Mouse (Mus musculus) activated CD4-positive, CD25-positive, alpha-beta regulatory T cell (primary cell): ENCODE results near the gene Dctn2. TPM values are rescaled to one million over a fixed set of nuclear protein-coding genes. Genes with fewer than 3 reads are reported as not detected.

Source experiments
- polyA plus RNA-seq, 2 experiments: library from polyadenylated mRNA; unstranded; fragments of 100-300 nt; shearing (Covaris generic); gene quantifications; one replicate each; pipeline ENCODE4 v1.2.1; 2017

Gene Dctn2
- polyA plus RNA-seq: 100 to 1,000 TPM; 105 to 114 TPM

GRCm38 (mm10) chr10:127266112-127267091 is at the start of gene Dctn2:
Gene Dctn2, plus strand, starts transcription at chr10:127266368.

GRCm38 (mm10) chr10:127262548-127263398 is 3.4 kb upstream of the Dctn2 start, which contains the start of gene Kif5a:
Gene Kif5a, minus strand, starts transcription at chr10:127263348.

GRCm38 (mm10) chr10:127288800-127289572 is 22.8 kb downstream of the Dctn2 start, which contains the start of gene Mbd6:
Gene Mbd6, minus strand, starts transcription at chr10:127289018.

GRCm38 (mm10) chr10:127311476-127312355 is 45.5 kb downstream of the Dctn2 start, which contains the start of gene Mars:
Gene Mars, minus strand, starts transcription at chr10:127311786.

GRCm38 (mm10) chr10:127321621-127322020 is 55.5 kb downstream of the Dctn2 start, which contains the start of gene Arhgap9:
Gene Arhgap9, plus strand, starts transcription at chr10:127321964.

Other genes with a start within 250 kb of the Dctn2 start
- 10 to 100 TPM; 48.9 to 53.1 TPM for gene Tsfm, start 235.5 kb upstream of the Dctn2 start, polyA plus RNA-seq
- 10 to 100 TPM; 13.3 to 24.3 TPM for gene Mettl1, start 225.0 kb upstream of the Dctn2 start, polyA plus RNA-seq
- gene Eef1akmt3, start 224.9 kb upstream of the Dctn2 start, polyA plus RNA-seq: under 1 TPM in 1 of 2 experiments, not detected in 1; 0.17 TPM
- not detected for gene Cyp27b1, start 218.1 kb upstream of the Dctn2 start, polyA plus RNA-seq
- gene March9, start 206.2 kb upstream of the Dctn2 start, polyA plus RNA-seq: 1 to 10 TPM; 1.2 to 2.0 TPM
- gene Cdk4, start 202.8 kb upstream of the Dctn2 start, polyA plus RNA-seq: 100 to 1,000 TPM; 274 to 361 TPM
- gene Tspan31, start 196.1 kb upstream of the Dctn2 start, polyA plus RNA-seq: 10 to 100 TPM; 75.9 to 85.8 TPM
- 10 to 100 TPM; 26.8 to 27.8 TPM for gene Agap2, start 191.1 kb upstream of the Dctn2 start, polyA plus RNA-seq
- 100 to 1,000 TPM in 1 of 2 experiments, 10 to 100 TPM in 1; 79.4 to 157 TPM for gene Os9, start 145.2 kb upstream of the Dctn2 start, polyA plus RNA-seq
- 100 to 1,000 TPM; 428 to 622 TPM for gene B4galnt1, start 101.1 kb upstream of the Dctn2 start, polyA plus RNA-seq
- 1 to 10 TPM; 3.8 to 5.6 TPM for gene Slc26a10, start 85.7 kb upstream of the Dctn2 start, polyA plus RNA-seq
- gene Arhgef25, start 76.3 kb upstream of the Dctn2 start, polyA plus RNA-seq: under 1 TPM; 0.39 to 0.73 TPM
- 100 to 1,000 TPM in 1 of 2 experiments, 10 to 100 TPM in 1; 75.0 to 110 TPM for gene Dtx3, start 70.6 kb upstream of the Dctn2 start, polyA plus RNA-seq
- 10 to 100 TPM; 25.1 to 33.8 TPM for gene Pip4k2c, start 54.8 kb upstream of the Dctn2 start, polyA plus RNA-seq
- under 1 TPM; 0.24 to 0.41 TPM for gene Kif5a, start 3.0 kb upstream of the Dctn2 start, polyA plus RNA-seq
- gene Mbd6, start 22.6 kb downstream of the Dctn2 start, polyA plus RNA-seq: 10 to 100 TPM; 11.3 to 15.3 TPM
- 10 to 100 TPM; 57.3 to 63.3 TPM for gene Mars, start 45.4 kb downstream of the Dctn2 start, polyA plus RNA-seq
- gene Arhgap9, start 55.6 kb downstream of the Dctn2 start, polyA plus RNA-seq: 100 to 1,000 TPM; 362 to 364 TPM
- 1 to 10 TPM in 1 of 2 experiments, under 1 TPM in 1; 0.57 to 1.0 TPM for gene Gli1, start 75.6 kb downstream of the Dctn2 start, polyA plus RNA-seq
- gene Inhbe, start 88.0 kb downstream of the Dctn2 start, polyA plus RNA-seq: not detected
- not detected for gene Inhbc, start 104.1 kb downstream of the Dctn2 start, polyA plus RNA-seq
- gene R3hdm2, start 114.0 kb downstream of the Dctn2 start, polyA plus RNA-seq: 10 to 100 TPM; 30.9 to 32.7 TPM
- gene Stac3, start 235.3 kb downstream of the Dctn2 start, polyA plus RNA-seq: under 1 TPM in 1 of 2 experiments, not detected in 1; 0.11 TPM
- gene Ndufa4l2, start 248.6 kb downstream of the Dctn2 start, polyA plus RNA-seq: under 1 TPM in 1 of 2 experiments, not detected in 1; 0.41 TPM